Mouse (Mus musculus) v-Abl transformed pro-B cells (cell line): ENCODE data around the gene Ppp1r27.

ENCODE experiments used
- in situ Hi-C, 2 experiments: fragments of 400-800 bp; cut with MboI; formaldehyde crosslinking; loops; one replicate each; pipeline ENCODE4 v1.15.1; 2025; ENCODE audit not compliant: unreplicated experiment in 2 of 2

Ppp1r27 gene

DNA sequence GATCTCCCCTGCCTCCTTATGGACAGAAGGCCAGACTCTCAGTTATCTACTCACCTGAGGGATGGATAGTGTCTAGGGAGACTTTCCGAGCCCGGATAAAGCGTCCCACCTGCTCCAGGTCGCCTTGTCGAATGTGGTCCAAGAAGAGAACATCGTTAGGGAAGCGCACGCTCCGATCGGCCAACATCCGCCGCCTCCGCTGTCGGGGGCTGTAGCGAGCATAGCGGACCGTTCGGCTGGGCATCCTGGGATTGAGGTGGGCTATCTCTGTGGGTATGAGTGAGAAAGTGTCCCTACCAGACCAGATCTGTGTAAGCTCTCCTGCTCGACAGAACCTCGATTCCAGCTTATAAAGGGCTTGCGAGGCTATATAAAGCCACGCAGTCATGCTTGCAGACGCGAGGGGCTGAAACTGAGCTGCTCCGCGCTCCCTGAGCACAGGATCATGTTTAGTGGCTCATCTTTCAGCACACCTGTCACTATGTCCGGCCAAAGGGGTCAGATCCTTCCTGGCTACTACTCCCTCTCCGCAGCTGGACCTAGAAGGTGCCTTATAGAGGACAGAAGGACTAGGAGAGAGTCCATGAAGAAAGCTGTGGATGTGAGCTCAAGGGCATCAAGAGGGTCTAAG lies at the start of gene Ppp1r27:
Gene Ppp1r27 (minus strand): TSS at position 323 of the 631 bp plus-strand sequence.
- in situ Hi-C loops = no loop called here

DNA sequence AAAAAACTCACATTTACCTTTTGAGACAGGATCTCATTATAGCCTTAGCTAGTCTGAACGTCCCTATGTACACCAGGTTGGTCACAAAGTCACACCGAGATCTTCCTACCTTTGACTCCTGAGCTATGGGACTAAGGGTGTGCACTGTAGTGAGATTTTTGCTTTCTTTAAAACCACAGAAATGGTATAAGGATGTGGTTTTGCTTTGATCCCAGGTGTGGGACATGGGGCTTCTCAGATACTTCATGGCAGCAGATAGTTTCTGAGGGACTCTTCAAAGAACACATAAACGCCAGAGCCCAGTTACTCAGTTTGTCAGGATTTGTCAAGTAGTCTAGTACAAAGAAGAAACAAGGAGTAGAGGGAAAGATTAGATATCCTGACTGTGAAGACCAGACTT lies 49.8 kb upstream of the Ppp1r27 start:
- in situ Hi-C loops = loop anchor here in 1 of 2 experiments (25.0 kb wide), 1 partner anchor 187 kb away; the partner anchor contains the start of genes Dus1l, Gps1 and Rfng

DNA sequence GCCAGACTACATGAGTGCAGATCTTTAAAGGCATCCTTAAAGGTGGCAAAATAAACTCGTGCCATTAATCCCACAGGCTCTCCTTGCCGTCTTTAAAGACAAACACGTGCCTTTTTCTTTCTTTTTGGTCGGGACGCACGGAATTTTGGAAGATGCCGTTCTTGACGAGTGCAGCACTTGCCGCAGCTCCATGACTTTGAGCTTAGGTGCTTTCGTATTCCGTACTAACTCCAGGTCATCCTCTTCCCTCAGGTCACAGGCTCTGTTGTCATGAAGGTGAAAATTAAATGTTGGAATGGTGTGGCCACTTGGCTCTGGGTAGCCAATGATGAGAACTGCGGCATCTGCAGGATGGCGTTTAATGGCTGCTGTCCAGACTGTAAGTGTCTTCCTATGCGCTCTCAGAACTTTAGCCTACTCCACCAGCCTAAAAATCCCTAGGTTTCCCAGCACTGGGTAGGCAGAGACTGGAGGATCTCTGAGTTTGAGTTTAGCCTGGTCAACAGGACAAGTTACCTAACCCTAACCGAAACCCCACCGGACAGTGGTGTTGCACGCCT lies 48.1 kb upstream of the Ppp1r27 start:
- in situ Hi-C loops = no loop called here

DNA sequence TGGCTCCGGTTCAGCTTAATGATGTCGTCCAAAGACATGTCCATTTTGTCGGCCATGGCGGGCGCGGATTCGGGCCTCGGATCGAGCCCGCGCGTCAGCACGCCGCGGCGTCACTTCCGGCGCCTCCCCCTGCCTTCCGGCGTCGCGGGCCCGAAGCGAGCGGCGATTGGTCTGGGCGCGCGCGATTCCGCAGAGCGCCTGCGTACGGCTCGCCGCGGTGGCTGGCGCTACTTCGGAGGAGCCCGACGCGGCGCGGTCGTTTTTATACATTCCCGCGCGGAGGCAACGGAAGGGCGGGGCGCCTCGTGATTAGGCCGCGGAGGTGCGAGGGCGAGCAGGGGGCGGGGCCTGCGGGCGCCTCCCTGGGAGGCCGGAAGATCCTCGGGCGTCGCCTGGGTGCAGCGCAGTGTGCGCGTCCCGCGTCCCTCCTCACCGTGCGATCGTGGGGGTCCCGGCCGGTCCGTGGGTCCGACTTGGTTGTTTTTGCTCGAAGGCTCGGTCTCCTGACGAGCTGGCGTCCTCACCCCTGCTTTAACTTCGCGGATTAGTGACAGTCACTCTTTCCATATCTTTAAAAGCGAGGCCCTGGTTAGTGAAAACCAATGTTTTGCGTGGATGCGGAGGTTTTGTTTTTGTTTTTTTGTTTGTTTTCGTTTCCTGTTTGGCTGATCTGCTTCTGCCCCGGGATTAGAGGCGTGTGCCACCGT lies 47.5 kb upstream of the Ppp1r27 start, which contains the start of the genes Alyref and Anapc11:
Gene Alyref (minus strand): TSS at position 83 of the 707 bp plus-strand sequence.
Gene Anapc11 (plus strand): TSS at position 139 of the 707 bp plus-strand sequence.
- in situ Hi-C loops = no loop called here

DNA sequence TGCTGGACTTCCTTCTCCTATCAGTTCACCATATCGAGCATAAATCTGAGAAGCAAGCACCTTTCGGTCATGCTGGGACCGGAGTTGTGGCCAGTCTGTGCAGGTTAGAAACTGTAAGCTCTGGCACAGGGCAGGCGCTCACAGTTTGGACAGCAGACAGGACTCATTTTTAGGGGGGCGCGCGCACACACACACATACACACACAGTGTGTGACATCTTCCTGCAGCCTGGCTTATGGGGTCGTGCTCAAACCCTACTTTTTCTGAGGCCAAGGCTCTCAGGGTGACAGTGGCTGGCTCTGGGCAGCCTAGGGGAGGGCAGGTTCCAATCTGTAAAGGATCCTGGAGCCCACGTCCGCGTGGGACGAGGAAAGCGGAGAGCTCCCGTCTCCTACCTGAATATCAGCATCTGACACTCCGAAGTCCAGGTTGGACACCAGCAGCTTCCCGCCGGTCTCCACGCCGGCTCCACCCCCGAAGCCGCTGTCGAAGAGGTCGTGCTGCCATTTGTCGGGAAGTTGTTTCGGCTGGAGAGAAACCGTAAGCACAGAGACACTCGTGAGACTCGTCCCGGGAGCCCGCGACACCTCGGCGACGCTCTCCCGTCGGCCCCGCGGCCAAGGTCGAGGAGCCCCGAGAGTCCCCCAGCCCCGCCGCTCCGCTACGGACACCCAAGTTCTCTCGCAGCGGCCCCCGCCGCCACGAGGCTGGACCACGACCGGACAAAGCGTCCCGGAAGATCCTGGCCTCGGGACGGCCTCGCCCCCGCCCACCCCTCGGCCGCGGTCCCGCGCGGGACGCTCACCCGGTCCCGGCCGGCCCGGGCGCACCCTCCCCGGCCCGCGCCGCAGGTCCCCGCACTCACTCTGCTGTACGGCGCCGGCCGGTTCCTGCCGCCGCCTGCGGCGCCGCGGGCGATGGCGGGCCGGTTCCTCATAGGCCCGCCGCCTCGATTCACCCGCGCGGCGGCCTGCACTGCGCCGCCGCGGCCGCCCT lies 46.6 kb upstream of the Ppp1r27 start:
- in situ Hi-C loops = no loop called here

DNA sequence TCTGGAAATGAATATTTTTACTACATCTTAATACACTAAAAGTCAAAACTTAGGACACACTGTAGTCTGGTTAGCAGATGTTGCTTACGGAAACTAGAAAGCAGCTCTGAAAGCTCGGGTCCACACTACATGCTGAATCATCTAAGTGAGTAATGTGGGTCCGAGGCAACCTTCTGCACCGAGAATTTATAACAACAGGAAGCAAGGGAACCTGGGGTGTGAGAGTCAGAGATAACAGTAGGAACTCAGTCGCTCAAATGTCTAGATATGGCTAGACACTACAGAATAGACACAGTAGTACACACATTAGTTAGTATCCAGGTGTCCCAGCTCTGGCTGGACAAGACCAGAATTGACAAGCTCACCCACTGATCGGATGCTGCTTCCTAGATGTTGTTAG lies 37.6 kb upstream of the Ppp1r27 start:
- in situ Hi-C loops = no loop called here

DNA sequence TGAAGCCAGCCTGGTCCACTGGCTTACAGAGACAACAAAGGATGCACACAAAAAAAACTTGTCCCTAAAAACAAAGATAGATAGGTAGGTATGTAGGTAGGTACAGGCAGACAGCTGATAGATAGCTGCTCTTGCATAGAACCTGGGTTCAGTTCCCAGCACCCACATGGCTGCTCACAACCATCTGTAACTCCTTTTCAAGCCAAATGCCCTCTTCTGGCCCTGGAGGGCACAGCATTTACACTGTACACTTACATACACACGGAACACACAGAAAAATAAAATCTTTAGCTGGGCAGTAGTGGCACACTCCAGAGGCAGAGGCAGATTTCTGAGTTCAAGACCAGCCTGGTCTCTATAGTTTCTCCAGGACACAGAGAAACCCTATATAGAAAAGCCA lies 33.0 kb upstream of the Ppp1r27 start:
- in situ Hi-C loops = loop anchor here in 1 of 2 experiments (5.0 kb wide), 1 partner anchor 33 kb away; the partner anchor contains the start of gene Pcyt2

DNA sequence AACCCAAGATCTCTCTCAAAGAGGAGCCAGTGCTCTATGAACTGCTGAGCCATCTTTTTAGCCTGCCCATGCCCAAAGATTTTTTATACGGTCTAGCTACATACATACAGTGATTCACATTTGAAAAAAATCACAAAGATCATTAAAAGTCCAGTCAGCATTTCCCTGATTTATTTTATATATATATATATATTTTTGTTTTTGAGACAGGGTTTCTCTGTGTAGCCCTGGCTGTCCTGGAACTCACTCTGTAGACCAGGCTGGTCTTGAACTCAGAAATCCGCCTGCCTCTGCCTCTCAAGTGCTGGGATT lies 32.0 kb upstream of the Ppp1r27 start:
- in situ Hi-C loops = loop anchor here in 1 of 2 experiments (5.0 kb wide), 1 partner anchor 34 kb away; the partner anchor contains the start of gene Pcyt2

DNA sequence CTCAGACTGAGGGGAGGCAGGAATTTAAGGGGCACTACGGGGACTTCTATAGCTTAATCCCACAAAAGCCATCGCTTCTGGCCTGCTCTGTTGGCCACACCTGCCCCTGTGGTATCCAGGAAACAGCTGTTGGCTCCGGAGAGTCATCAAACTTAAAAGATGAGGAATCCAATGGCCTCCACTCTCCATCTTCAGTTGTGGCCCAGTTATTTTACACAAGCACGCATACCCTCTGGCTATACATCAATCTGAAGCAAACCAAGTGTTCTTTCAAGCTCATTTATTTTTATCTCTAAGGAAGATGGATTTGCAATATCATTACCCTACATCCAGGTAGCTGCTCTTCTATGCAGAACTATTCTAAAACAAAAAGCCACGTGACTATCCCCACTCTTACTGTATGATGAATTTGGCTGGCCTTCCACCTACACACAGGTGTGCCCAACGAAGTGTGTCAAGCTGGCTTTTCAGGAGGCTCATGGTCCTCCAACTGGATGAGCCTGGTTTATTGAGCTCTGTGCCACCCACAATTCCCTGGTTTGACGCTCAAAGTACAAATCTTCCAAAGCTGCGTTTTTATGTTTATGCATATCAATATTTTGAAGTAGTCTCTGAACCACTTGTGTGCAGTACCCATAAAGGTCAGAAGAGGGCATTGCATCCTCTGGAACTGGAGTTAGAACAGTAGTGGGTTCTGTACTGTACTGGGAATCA lies 31.5 kb upstream of the Ppp1r27 start:
- in situ Hi-C loops = loop anchor here in 1 of 2 experiments (5.0 kb wide), 1 partner anchor 35 kb away; the partner anchor contains the start of gene Pcyt2

DNA sequence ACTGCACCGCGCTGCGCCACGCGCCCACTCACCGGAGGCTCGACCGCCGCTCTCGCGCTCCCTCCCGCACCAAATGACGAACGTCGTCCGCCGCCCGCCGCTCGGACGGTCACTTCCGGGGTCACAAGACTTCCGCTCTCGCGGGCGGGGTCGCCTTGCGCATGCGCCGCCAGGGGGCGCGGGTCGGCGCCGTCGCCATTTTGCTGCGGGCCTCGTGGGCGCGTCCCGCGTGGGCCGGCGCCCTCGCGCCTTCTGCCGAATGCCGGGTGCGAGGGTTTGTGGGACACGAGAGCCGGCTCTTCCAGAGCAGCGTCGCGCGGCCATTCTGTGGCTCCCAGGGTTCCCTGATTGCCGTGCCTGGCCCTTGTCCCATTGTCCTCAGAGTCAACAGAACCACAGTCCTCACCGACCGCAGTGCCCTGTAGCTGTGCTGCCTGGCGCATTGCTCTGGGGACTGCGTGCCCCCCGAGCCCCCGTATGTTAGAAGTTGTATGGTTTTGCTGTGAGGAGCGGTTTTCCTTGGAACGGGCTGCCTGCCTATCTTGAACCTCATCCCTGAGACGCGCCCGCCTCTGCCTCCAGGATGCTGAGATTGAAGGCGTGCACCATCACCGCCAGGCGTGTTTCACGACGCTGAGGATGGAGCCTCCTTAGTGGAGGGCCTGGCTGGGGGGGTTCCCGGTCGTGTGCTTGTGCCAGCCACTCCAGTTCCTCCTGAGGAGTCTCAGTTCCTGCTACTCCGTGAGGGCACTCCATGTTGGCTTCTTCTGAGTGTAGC lies 30.7 kb upstream of the Ppp1r27 start, which contains the start of gene Arhgdia:
Gene Arhgdia (minus strand): TSS at position 135 of the 778 bp plus-strand sequence.
- in situ Hi-C loops = loop anchor here in 1 of 2 experiments (5.0 kb wide), 1 partner anchor 36 kb away; the partner anchor contains the start of gene Pcyt2

DNA sequence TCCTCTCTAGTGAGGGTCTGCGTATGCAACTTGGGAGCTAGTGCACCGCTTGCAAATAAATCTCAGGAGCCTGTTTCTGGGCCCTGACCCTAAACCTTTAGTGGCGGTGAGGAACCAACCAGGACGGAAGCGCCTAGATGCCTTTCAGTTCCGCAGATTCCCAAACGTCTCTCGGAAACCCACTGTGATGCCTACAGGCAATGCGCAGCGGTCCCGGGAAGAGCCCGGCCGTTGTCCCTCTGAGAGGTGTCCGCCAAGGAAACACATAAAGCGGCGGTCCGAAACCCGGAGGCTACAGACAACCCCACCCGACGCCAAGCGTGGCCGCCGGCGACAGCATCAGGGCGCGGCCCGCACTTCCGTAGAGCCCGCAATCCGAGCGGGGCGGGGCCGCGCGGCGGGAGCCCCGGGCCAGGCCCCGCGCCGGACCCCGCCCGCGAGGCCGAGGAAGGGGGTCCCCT lies 30.0 kb upstream of the Ppp1r27 start:
- in situ Hi-C loops = loop anchor here in 1 of 2 experiments (5.0 kb wide), 1 partner anchor 36 kb away; the partner anchor contains the start of gene Pcyt2

DNA sequence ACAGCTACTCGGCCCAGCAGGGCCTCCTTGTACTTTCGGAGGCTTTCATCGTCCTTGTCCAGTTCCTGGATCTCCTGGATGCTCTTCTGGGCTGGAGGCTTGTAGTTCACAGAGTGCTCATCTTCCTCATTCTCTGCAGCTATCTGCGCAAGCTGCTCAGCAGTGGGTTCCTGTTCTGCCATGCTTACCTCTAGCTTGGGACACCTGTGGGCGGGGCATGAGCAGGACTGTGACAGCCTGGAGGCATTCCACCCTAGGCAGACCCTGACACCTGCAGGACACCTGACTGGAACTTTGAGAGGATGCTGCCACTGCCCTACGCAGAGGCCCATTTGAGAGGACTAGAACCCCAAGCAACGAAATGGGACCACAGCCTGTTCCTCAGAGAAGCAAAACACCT lies 29.3 kb upstream of the Ppp1r27 start:
- in situ Hi-C loops = loop anchor here in 1 of 2 experiments (5.0 kb wide), 1 partner anchor 37 kb away; the partner anchor contains the start of gene Pcyt2

DNA sequence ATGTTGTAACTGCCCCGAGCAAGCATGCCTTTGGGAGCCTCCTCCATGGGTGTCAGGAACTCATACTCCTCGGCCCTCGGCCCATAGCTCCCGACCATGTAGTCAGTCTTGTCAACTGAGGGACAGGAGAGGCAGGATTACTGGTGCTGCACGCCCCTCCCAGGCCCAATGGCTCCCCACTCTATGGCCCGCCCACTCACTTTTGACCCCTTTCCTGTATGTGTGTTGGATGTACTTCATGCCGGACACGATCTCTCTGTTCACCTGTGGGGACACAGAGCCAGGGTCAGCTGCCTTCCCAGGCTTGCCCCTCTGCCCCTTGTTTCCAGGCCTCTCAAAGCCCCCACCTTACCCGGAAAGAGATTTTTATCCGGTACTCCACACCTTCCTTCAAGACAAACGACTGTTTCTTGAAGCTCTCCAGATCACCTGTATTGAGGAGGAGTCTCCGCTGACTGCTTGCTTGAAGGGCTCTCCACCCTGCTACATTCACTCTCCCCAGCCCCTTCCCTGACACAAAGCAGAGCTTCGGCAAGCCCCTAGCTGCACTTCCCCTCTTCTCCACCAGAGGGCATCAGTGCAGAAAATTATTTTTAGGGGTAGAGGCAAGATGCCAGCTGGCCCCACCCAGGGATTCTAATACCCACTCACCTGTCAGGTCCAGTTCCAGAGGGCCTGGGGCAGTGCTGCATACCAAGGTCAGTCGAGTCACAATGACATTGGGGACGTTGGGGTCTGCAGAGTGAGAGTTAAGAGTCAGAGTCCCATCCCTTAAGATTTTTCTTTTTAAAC lies 28.6 kb upstream of the Ppp1r27 start:
- in situ Hi-C loops = loop anchor here (5.0 kb wide), 3 partner anchors 38 to 92 kb away; partner anchors contain the start of gene Pcyt2 (in 2 of the 2)

DNA sequence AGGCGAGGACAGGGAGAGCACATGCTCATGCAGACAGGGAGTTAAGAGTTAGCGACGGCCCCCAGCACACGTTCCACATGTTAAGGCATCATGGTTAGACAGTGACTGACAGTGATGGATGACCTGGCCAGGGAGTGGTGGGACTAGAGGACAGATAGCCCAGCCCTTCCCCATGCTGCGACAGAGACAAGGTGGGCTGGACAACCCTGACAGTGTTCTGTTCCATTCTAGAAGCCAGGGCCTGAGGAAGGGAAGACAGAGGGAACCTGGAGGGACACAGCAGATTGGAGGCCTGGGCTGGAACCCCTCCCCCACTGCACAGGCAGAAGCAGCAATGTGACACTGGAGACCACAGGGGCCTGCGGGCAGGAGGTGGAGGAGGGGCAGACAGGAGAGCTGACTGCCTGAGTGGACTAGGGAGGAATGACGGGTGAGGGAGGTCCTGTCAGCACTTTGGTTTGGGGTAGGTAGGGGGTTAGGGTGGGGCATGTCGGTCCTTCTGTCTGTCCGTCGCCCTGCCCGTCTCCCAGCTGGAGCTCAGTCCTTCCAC lies 27.8 kb upstream of the Ppp1r27 start:
- in situ Hi-C loops = loop anchor here in 1 of 2 experiments (5.0 kb wide), 3 partner anchors 39 to 91 kb away; partner anchors contain the start of gene Pcyt2

DNA sequence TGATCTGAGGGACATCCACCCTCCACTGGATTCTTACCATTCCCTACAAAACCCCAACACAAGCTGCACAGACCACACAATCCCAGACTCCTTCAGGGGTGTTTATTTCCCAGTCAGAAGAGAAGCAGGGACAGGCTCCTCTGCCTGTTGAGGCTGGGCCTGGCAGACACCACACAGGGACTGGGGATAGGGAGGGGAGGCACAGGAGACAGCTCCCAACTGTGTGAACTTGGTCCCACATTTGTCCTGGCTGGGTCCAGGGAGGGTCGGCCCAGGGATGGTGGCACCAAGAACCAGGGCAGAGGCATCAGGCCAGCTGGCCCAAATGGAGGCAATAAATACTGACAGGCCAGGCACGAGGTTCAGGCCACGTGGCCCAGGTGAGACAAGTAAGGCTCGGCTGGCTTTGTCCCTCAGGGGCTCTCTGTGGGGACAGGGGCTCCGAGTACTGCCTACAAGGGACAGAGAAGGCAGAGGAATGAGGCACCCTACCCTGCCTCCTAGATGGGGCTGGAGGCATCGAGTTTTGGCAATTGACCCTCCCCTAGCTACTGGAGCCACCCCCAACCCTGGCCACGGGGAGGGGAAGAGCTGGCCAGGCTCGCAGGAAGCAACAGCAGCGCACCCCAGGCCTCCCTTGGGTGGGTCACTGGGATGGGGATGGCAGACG lies 27.2 kb upstream of the Ppp1r27 start:
- in situ Hi-C loops = loop anchor here in 1 of 2 experiments (5.0 kb wide), 3 partner anchors 39 to 91 kb away; partner anchors contain the start of gene Pcyt2
